Comparison of ENCODE assay signal across 13 mouse cellular contexts in the genomic region with DNA sequence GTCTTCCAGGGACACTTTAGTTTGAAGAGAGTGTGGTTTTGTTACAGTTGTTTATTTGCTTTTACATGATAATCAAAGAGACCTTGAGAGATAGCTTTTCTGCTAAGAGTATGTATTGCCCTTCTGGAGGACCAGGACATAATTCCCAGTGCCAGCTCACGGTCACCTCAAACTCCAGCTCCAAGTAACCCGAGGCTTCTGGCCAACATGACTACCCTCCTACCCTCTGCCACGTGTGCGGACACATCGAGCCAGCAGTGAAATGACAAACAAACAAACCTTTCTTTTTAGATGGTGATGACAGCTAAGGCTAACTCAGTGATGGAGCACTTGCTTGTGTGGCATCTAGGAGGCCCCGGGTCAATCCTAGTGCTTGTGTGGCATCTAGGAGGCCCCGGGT. TPM values are rescaled to one million over a fixed set of nuclear protein-coding genes. Genes with fewer than 3 reads are reported as not detected.
DNase-seq lines count a peak whose midpoint lies in the region; ATAC-seq and TF ChIP-seq lines count a peak whose summit lies in the region.
"Had no signal": no experiment of that assay in that cellular context is flagged by ENCODE, and none has a peak within 500 bp of the region (broad histone marks: within the 10 kb centered on the region; RNA-seq: fewer than 3 reads in every experiment).

No protein-coding gene starts in this region.

- DNase-seq in embryonic facial prominence, embryonic 10.5 days (ENCODE audit: low spot score) = no peak
- no peak for DNase-seq in kidney, postnatal 0 days (ENCODE audit: low spot score)
- DNase-seq in kidney, adult 18-20 months = no peak
- DNase-seq in adrenal gland, postnatal 14 days = peak; percentile 59
- DNase-seq in gastrocnemius, postnatal 25 days = no peak
- no peak for DNase-seq in spleen, postnatal 4 days (ENCODE audit: low spot score in 2 of 2)
- DNase-seq: cerebellum, postnatal 14 days; retina, postnatal 1 day had no signal

- H3K4me1 ChIP-seq in embryonic facial prominence, embryonic 13.5 days = peaks cover 33% of the 10 kb centered on the region
- peaks cover 37% of the 10 kb centered on the region for H3K4me1 ChIP-seq in embryonic facial prominence, embryonic 10.5 days
- H3K4me1 ChIP-seq in kidney, postnatal 0 days (replicated peaks; ENCODE audit: insufficient read depth, low read length) = peaks cover 17% of the 10 kb centered on the region
- peaks cover 75% of the 10 kb centered on the region for H3K4me1 ChIP-seq in liver, embryonic 15.5 days (replicated peaks)

- WGBS in embryonic facial prominence, embryonic 13.5 days = 87% methylated on average over 7 of the region's 7 CpGs
- WGBS in embryonic facial prominence, embryonic 10.5 days = 81% methylated on average over 7 of the region's 7 CpGs
- WGBS in kidney, postnatal 0 days = 73% methylated on average over 7 of the region's 7 CpGs
- WGBS in liver, embryonic 15.5 days (ENCODE audit: insufficient replicate concordance) = 61% methylated on average over 7 of the region's 7 CpGs

- peaks cover 31% of the 10 kb centered on the region for H3K36me3 ChIP-seq in embryonic facial prominence, embryonic 13.5 days
- peaks cover 47% of the 10 kb centered on the region for H3K36me3 ChIP-seq in embryonic facial prominence, embryonic 10.5 days (replicated peaks)
- peaks cover 4% of the 10 kb centered on the region; the same call in 1 of the 2 replicates for H3K36me3 ChIP-seq in kidney, postnatal 0 days (ENCODE audit: insufficient read depth, low read length)
- peaks cover 28% of the 10 kb centered on the region for H3K36me3 ChIP-seq in liver, embryonic 15.5 days (replicated peaks)

- H3K4me3 ChIP-seq in embryonic facial prominence, embryonic 13.5 days = no peak overlapping the region
- no peak overlapping the region for H3K4me3 ChIP-seq in embryonic facial prominence, embryonic 10.5 days
- no peak overlapping the region for H3K4me3 ChIP-seq in kidney, postnatal 0 days (replicated peaks; ENCODE audit: low read depth, low read length)
- H3K4me3 ChIP-seq in liver, embryonic 15.5 days (replicated peaks) = peak overlapping the region; percentile 95
- H3K4me3 ChIP-seq: embryonic facial prominence, embryonic 12.5 days; forebrain, embryonic 13.5 days; midbrain, embryonic 13.5 days had no signal

- H3K27me3 ChIP-seq in embryonic facial prominence, embryonic 13.5 days = no peaks in the 10 kb centered on the region
- H3K27me3 ChIP-seq in embryonic facial prominence, embryonic 10.5 days (replicated peaks; ENCODE audit: low read depth, poor library complexity, severe bottlenecking) = no peaks in the 10 kb centered on the region
- no peaks in the 10 kb centered on the region for H3K27me3 ChIP-seq in kidney, postnatal 0 days (ENCODE audit: insufficient read depth, low read length)
- H3K27me3 ChIP-seq in liver, embryonic 15.5 days = no peaks in the 10 kb centered on the region
- H3K27me3 ChIP-seq: embryonic facial prominence, embryonic 12.5 days; forebrain, embryonic 13.5 days; midbrain, embryonic 13.5 days had no signal

- ATAC-seq in embryonic facial prominence, embryonic 13.5 days (ENCODE audit: insufficient number of reproducible peaks, insufficient read depth, low FRiP score, low TSS enrichment, low read depth) = no peak
- no peak for ATAC-seq in kidney, postnatal 0 days (replicated peaks; ENCODE audit: low FRiP score, low read depth)
- ATAC-seq in liver, embryonic 15.5 days (ENCODE audit: insufficient read depth) = no peak
- ATAC-seq: forebrain, embryonic 13.5 days; midbrain, embryonic 13.5 days had no signal

- H3K4me2 ChIP-seq in embryonic facial prominence, embryonic 13.5 days = no peak overlapping the region
- H3K4me2 ChIP-seq in kidney, postnatal 0 days (ENCODE audit: low read length) = 0 out of 2 replicates have a peak overlapping the region, but pooled peaks have one; percentile 21
- peak overlapping the region; percentile 77 for H3K4me2 ChIP-seq in liver, embryonic 15.5 days
- H3K4me2 ChIP-seq: embryonic facial prominence, embryonic 12.5 days; forebrain, embryonic 13.5 days; midbrain, embryonic 13.5 days had no signal

- H3K9me3 ChIP-seq in embryonic facial prominence, embryonic 13.5 days = no peaks in the 10 kb centered on the region
- no peaks in the 10 kb centered on the region for H3K9me3 ChIP-seq in embryonic facial prominence, embryonic 10.5 days
- no peaks in the 10 kb centered on the region for H3K9me3 ChIP-seq in kidney, postnatal 0 days (replicated peaks; ENCODE audit: low read length)
- H3K9me3 ChIP-seq in liver, embryonic 15.5 days (replicated peaks) = no peaks in the 10 kb centered on the region
- H3K9me3 ChIP-seq: embryonic facial prominence, embryonic 12.5 days; forebrain, embryonic 13.5 days; midbrain, embryonic 13.5 days had no signal

- TF ChIP-seq CTCF in kidney, postnatal 0 days (IDR thresholded peaks at IDR 0.05; ENCODE audit: low read depth) = no peak

- no peak overlapping the region for H3K27ac ChIP-seq in embryonic facial prominence, embryonic 13.5 days
- no peak overlapping the region for H3K27ac ChIP-seq in embryonic facial prominence, embryonic 10.5 days (replicated peaks)
- no peak overlapping the region for H3K27ac ChIP-seq in kidney, postnatal 0 days
- H3K27ac ChIP-seq in liver, embryonic 15.5 days (replicated peaks) = peak overlapping the region; percentile 87
- H3K27ac ChIP-seq: embryonic facial prominence, embryonic 12.5 days; forebrain, embryonic 13.5 days; midbrain, embryonic 13.5 days had no signal

- H3K9ac ChIP-seq in embryonic facial prominence, embryonic 13.5 days = peak overlapping the region; percentile 51
- no peak overlapping the region for H3K9ac ChIP-seq in kidney, postnatal 0 days (ENCODE audit: low read depth, low read length)
- peak overlapping the region; percentile 96; the same call in 1 of the 2 replicates for H3K9ac ChIP-seq in liver, embryonic 15.5 days
- H3K9ac ChIP-seq: embryonic facial prominence, embryonic 12.5 days; forebrain, embryonic 13.5 days; midbrain, embryonic 13.5 days had no signal

RNA-seq across cellular contexts. Expression of a gene that starts 2.5 kb away (rescaled TPM):
- polyA plus RNA-seq in embryonic facial prominence, embryonic 13.5 days (2015; fragmentation: Nextera tagmentation; extraction: Ambion mirVana) = 81.8 and 92.9 TPM in 2 replicates
- 63.7 and 67.8 TPM in 2 replicates for polyA plus RNA-seq in embryonic facial prominence, embryonic 10.5 days (2016; fragmentation: Nextera tagmentation; extraction: Ambion mirVana)
- polyA plus RNA-seq in kidney, postnatal 0 days (2015; fragmentation: Nextera tagmentation; extraction: Ambion mirVana) = 88.4 and 90.3 TPM in 2 replicates
- total RNA-seq in adrenal gland, postnatal 14 days (2021) = 66.5 and 67.2 TPM in 2 replicates
- polyA plus RNA-seq in liver, embryonic 15.5 days (2015; fragmentation: Nextera tagmentation; extraction: Ambion mirVana) = 53.8 and 62.1 TPM in 2 replicates
- total RNA-seq in gastrocnemius, postnatal 25 days (2021) = 10 to 100 TPM; 27.8 to 35.3 TPM
